Mouse (Mus musculus) embryo, embryonic 10 days (tissue): Measurements from ENCODE around the gene Gm13889.

Source experiments
- DNase-seq: peaks from one replicate; pipeline ENCODE4 v3.0.0-alpha.2; 2015; ENCODE audit warnings: low spot score

The Gm13889 gene

DNA sequence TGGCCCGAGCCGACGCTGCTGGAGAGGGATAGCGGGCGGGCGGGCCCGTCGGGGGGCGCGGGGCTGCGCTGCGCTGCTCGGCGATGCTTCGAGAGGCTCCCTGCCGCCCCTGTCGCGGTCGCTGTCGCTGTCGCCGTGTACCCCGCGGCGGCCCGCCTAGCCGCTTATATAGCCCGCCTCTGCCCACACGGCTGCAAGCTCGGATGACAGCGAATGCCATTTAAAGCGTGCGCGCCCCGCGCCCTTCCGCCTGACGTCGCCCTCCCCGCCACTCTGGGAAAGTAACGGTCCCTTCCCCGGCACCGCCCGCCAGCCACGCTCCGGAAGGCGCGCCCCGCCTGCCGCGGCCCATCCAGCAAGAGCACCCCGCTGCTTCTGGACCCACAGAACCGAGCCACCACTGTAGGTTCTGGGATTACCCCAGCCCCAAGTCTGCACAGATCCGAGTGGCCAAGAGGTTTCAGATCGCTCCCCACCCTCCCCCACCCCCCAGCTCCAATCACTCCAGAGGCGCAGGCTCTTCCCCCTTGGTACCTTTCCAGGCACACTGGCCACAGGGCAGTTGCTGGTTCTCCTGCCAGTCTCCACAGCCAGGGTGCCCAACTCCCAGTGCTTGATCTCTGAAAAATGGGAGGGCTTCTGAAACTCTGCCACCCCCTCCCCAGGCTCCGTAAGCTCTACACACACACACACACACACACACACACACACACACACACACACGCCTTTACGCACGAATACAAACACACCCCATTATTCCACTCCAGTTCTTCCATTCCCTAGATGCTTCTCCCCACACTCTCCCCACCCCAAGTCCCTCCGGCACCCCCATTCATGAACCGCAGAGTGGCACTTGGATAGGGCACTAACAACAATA lies at the start of gene Gm13889:
TSS of gene Gm13889 (minus strand) at position 294 of the 877 bp plus-strand sequence.
- peak; percentile 76 for DNase-seq

GRCm38 (mm10) chr2:94002331-94002730 lies 45.3 kb upstream of the Gm13889 start:
- peak; percentile 91 for DNase-seq

DNA sequence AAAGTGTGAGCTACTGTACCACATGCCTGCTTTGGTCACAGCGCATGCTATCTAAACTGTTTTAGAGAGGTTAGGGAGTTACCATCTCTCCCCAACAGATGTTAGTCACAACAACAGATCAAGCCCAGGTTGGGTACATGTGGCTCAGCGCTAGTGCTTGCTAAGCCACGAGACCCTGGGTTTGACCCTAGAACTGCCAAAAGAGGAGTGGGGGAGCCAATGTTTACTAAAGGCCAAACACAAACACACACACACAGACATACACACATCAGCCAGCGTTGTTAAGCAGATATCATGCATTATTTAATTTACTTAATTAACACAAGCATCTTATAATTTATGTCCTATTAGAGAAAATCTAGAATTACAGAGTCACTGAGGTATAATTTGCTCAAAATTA lies 44.9 kb upstream of the Gm13889 start:
- no peak for DNase-seq

DNA sequence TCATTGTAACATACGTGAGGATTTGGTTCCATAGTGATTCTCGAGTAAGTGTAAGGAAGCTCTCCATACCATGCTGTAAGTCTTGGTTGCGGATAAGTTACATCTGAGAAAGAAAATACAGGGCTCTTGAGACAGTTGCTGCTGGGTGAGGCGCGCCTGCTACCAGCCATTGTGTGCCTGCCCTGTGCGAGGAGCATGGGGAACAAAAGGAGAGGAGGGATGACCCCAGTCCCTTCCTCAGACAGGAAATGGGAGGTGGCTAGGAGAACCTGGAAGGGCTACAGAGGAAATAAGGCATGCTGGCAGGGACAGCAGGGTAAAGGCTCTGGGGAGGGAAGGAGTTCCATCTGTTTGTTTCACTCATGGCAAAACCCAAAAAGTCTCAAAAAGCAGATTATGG lies 44.4 kb upstream of the Gm13889 start:
- no peak for DNase-seq

GRCm38 (mm10) chr2:93996254-93996653 lies 39.3 kb upstream of the Gm13889 start, which contains the start of gene Gm27027:
Gene Gm27027 (minus strand): TSS chr2:93996354.
- DNase-seq = no peak

DNA sequence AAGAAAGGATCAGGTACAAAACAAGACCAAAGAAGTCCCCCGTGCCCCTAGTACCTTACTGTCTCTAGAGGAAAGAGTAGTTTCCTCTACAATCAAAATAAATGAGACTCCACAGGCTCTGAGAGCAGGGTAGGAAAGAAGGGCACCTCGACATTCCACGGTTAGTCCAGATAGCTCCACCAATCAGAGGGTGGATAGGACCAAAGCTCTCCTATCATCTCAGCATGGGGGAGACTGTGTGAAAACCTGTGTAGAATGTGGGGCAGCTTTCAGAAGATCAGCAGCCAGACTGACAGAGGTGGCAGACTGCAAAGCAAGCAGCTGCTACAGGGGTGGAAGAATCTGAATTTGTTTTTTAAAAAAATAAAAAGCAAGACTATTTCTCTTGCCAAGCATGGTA lies 35.8 kb upstream of the Gm13889 start:
- no peak for DNase-seq

DNA sequence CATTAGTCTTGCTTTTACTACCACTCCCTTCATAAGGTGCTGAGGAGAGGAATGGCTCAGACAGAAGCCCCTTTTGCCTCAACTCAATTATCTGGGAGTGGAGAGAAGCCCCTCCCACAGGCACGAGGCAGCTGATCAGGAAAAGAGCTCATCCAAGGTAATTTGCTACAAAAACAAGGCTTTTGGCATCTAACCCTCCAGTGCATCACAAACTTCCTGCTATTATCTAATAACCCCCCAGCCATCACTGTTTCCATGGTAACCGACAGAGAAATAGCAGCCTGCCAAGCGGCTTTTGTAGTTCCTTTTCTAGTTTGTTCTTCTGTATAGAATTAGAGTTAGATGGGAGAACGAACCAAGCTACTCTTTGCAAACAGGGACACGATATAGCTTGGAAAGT lies 35.3 kb upstream of the Gm13889 start:
- DNase-seq = no peak

DNA sequence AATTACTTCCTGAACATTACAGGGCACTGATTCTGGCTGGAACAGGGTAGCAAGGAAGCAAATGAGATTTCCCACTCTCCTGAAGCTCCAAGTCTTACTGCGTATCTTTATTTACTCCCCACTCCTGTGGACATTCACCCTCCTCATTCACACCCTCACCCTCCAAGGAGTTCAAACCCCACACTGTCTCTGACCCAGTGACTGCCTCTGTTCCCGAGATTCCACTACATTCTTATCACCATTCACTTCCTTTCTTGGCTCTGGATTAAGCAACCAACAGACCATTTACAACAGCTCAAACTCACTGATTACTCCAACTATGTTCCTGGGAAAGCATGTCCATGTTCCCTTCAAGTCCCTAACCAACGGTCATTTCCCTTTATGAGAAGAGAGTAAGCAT lies 34.3 kb upstream of the Gm13889 start:
- no peak for DNase-seq

DNA sequence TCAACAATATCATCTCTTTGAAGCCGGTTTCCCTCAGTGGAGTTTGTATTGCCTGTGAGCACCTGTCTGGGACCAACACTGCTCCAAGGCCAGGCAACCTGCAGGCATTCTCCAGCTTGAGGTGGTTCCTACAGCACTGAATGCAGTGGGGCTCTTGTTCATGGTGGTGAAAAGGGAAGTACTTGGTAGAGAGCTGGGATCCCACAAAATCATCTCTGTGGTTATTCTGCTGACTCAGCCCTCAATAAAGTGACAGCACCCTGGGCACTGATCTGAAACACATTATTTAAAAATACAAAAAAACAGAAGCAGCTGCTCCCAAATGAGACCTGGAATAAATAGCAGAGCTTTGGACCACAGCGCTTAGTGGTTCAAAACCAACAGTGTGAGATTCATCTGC lies 31.4 kb upstream of the Gm13889 start:
- DNase-seq = no peak

GRCm38 (mm10) chr2:93982457-93983235 lies 25.6 kb upstream of the Gm13889 start:
- DNase-seq = no peak

- no peak for DNase-seq
Measured at GRCm38 (mm10) chr2:93979249-93980120, 22.5 kb upstream of the Gm13889 start.

DNA sequence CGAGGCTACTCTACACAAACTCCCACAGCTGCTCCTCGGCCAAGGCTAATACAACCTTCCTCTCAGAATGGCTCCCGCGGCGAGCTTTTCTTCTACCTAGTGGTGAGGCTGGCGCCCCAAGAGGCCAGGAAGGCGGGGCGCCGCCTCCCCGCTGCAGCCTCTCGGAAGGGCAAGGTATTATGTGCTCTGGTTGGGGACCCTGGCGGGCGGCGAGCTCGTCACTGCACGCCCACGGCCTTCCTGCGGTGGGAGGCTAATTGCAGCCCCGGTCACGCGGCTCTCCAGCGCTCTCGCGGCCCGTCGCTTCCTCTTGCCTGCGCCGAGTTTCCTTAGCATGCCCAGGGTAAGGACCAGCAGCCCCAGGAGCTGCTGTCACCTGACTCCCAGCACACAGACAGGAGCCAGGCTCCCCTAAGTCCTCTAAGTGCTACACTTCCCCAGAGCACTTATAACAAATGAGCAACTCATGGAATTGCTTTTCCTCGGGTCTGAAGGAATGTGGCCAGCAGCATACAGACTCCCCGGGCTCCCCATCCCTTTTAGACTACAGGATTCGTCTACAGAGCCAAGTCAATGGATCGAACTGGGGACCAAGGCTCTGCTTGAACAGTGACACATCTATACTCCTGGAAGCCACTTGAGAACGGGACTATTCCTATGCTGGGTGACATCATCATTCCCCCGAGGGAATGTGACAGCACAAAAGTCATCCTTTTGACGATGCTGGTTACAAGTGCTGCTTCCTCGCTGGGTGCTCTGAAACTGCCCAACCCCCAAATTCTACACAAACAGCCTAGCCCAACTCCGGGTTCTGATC lies 19.6 kb upstream of the Gm13889 start:
- peak; percentile 65 for DNase-seq

DNA sequence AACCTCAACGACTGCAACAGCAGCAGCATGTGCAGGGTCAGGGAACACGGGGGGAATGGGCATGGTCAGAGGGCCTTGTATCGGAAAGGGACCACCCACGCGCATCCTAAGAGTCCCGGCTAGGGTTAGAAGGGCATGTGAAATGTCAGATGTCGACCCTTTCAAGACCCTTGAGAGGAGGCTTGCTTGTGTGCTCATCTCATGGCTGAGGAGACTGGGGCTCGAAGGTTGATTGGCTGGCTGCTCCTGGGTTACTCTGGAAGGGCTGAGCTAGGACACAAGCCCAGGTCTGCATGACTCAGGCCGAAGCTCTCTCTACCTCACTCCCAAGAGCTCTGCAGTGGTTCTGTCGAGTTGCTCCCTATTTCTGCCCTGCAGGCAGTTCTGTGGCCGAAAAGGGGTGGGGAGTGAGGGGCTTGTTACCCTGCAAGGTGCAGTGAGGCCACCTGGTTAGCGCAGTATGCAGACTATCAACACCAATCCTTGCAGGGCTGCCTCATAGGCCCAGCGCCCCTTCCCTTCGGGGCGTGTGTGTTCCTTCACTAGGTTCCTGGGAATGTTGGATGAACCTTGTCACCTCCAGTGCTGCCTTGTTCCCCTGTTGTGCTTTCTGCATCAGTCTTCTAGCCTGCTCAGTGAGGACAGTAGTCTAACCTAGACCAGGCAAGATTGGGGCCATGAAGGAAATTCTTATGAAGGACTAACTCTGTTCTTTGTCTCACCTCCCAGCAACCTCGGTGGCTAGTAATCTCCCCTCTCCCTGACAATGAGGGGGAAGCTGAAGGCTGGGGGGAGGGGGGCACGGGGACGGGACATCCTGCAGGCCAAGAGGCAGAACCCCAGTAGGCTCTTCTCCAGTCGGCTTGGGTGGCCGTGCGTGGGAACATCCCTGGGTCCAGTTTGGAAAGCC lies 18.8 kb upstream of the Gm13889 start:
- peak; percentile 65 for DNase-seq

GRCm38 (mm10) chr2:93975041-93975440 lies 18.0 kb upstream of the Gm13889 start:
- no peak for DNase-seq

- no peak for DNase-seq
Measured at GRCm38 (mm10) chr2:93971647-93972046, 14.6 kb upstream of the Gm13889 start.

DNA sequence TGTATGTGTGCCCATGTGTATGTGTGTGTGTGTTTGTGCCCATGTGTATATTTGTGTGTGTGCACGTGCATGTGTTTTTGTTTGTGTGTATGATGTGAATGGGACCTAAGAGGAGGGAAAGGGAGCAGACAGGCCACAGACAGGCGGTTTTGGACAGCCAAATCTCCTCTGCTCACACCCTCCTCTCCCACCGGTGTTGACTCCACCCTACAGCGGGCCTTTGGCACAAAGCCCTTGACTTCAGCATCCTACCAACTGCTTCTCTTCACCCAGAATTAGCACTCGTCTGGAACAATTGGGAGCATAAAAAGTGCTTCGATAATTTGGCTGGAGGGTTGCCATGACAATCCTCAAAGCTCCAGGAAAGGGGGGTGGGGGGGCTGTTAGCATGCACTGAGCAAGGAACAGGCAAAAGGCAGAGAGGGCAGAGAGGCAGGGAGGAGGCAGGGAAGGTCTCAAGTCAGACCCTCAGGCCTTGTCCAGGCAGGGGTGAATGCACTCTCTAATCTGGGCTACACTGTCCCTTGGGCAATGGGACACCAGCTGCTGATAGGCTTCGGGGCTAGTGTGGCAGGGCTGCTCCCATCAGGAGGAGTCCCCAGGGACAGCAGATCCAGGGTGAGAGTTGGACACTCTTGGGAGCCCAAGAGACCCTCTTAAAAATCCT lies 7.6 kb upstream of the Gm13889 start:
- DNase-seq = no peak

GRCm38 (mm10) chr2:93963802-93964201 lies 6.8 kb upstream of the Gm13889 start:
- DNase-seq = no peak

GRCm38 (mm10) chr2:93961716-93962115 lies 4.7 kb upstream of the Gm13889 start:
- DNase-seq = no peak

DNA sequence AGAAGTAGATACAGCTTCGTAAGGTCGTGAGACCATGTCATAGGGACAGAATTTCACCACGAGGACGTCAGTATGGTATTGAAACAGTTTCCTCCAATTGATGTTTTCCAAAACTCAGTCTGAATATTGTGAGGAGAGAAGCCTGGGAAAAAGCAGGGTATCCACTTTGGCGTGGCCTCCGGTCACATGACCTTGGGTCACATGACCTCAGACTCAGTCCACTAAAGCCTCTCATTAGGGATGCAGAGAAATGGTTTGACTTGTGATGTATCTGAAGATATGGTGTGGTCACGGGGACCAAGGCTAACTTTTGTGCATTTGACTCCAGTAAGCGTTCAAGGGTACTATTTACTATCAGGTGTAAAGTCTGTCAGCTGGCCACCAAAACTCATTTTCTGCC lies 2.3 kb upstream of the Gm13889 start:
- DNase-seq = no peak

- DNase-seq = no peak
Measured at GRCm38 (mm10) chr2:93958216-93958615, 1.2 kb upstream of the Gm13889 start.
